Mouse (Mus musculus) neural tube, embryonic 15.5 days (tissue): ENCODE data around the gene Trim17. TPM values are rescaled to one million over a fixed set of nuclear protein-coding genes. Genes with fewer than 3 reads are reported as not detected.

Experiments used
- ATAC-seq: fragments of 200-750 bp; cut with Nextera tagmentation; 2 replicates; pipeline ENCODE4 v1.8.0; 2017; ENCODE audit warnings: mild to moderate bottlenecking, moderate TSS enrichment, moderate library complexity; ENCODE audit not compliant: low FRiP score
- H3K27ac ChIP-seq: fragments of 300-500 bp; sonication (generic); replicated peaks from 2 replicates; pipeline ENCODE4 v1.5.1; 2015; ENCODE audit warnings: mild to moderate bottlenecking, inconsistent platforms
- H3K27me3 ChIP-seq: fragments of 300-500 bp; sonication (generic); replicated peaks from 2 replicates; pipeline ENCODE4 v1.6.1; 2015; ENCODE audit warnings: inconsistent platforms
- H3K36me3 ChIP-seq: fragments of 300-500 bp; sonication (generic); 2 replicates; pipeline ENCODE4 v1.6.1; 2015; ENCODE audit warnings: inconsistent platforms
- H3K4me1 ChIP-seq: fragments of 300-500 bp; sonication (generic); 2 replicates; pipeline ENCODE4 v1.6.1; 2015; ENCODE audit warnings: inconsistent platforms
- H3K4me2 ChIP-seq: fragments of 300-500 bp; sonication (generic); 2 replicates; pipeline ENCODE4 v1.6.1; 2015; ENCODE audit warnings: inconsistent platforms, mild to moderate bottlenecking, moderate library complexity
- H3K4me3 ChIP-seq: fragments of 300-500 bp; sonication (generic); replicated peaks from 2 replicates; pipeline ENCODE4 v1.5.1; 2015; ENCODE audit warnings: mild to moderate bottlenecking, inconsistent platforms
- H3K9ac ChIP-seq: fragments of 300-500 bp; sonication (generic); replicated peaks from 2 replicates; pipeline ENCODE4 v1.6.1; 2015; ENCODE audit warnings: mild to moderate bottlenecking, inconsistent platforms
- H3K9me3 ChIP-seq: fragments of 300-500 bp; sonication (generic); replicated peaks from 2 replicates; pipeline ENCODE4 v1.6.1; 2016; ENCODE audit warnings: inconsistent platforms
- WGBS: fragments of 180-500 bp; shearing (Covaris S2); methylation state at CpG from one replicate; pipeline ENCODE4 v1.1.7; 2015; ENCODE audit warnings: mixed read lengths; 5-methylcytosine and 5-hydroxymethylcytosine counted together
- microRNA-seq: library from miRNA; unstranded; fragments of <30 nt; microRNA quantifications from one replicate; pipeline ENCODE4, GENCODE M21; 2017
- polyA plus RNA-seq: library from polyadenylated mRNA; unstranded; fragments of >200 nt; fragmentation: Nextera tagmentation; extraction: Ambion mirVana; gene quantifications from 2 replicates; pipeline ENCODE4 v1.2.1, GENCODE M21; 2015

Gene Trim17
- polyA plus RNA-seq, 1 experiment from 2014 or later = 1.1 TPM

- no peak overlapping the region for H3K9ac ChIP-seq
- no peak overlapping the region for H3K4me3 ChIP-seq
- no peak for ATAC-seq
- no peaks in the 10 kb centered on the region for H3K36me3 ChIP-seq
- H3K27me3 ChIP-seq = peaks cover 21% of the 10 kb centered on the region
- peaks cover 9% of the 10 kb centered on the region for H3K4me1 ChIP-seq
- no peak overlapping the region for H3K27ac ChIP-seq
- WGBS = 60% methylated on average over 11 of the region's 11 CpGs
- H3K9me3 ChIP-seq = no peaks in the 10 kb centered on the region
- H3K4me2 ChIP-seq = no peak overlapping the region
Measured at GRCm38 (mm10) chr11:58999158-58999557, 44.7 kb downstream of the Trim17 start.

GRCm38 (mm10) chr11:58999830-59000229 is 45.3 kb downstream of the Trim17 start:
- WGBS = 81% methylated on average over 6 of the region's 6 CpGs
- Histone ChIP-seq H3K27ac (no peak overlapping the region), H3K4me2 (no peak overlapping the region), H3K9me3 (no peaks in the 10 kb centered on the region), H3K4me3 (no peak overlapping the region), H3K4me1 (peaks cover 3% of the 10 kb centered on the region; the same call in 1 of the 2 replicates), H3K9ac (no peak overlapping the region), H3K36me3 (no peaks in the 10 kb centered on the region), H3K27me3 (peaks cover 21% of the 10 kb centered on the region)
- ATAC-seq = no peak

- WGBS = 93% methylated on average over 21 of the region's 21 CpGs
- no peak for ATAC-seq
Measured at GRCm38 (mm10) chr11:59000635-59001034, 46.1 kb downstream of the Trim17 start.

GRCm38 (mm10) chr11:59002327-59003079 is 48.0 kb downstream of the Trim17 start:
- Histone ChIP-seq H3K4me1 (no peaks in the 10 kb centered on the region), H3K4me2 (no peak overlapping the region), H3K27me3 (no peaks in the 10 kb centered on the region), H3K36me3 (no peaks in the 10 kb centered on the region), H3K9me3 (no peaks in the 10 kb centered on the region), H3K4me3 (no peak overlapping the region), H3K27ac (no peak overlapping the region), H3K9ac (no peak overlapping the region)
- WGBS = 83% methylated on average over 7 of the region's 7 CpGs
- no peak for ATAC-seq

More at GRCm38 (mm10) chr11:59000635-59001034, 46.1 kb downstream of the Trim17 start:
- Histone ChIP-seq H3K4me3 (no peak overlapping the region), H3K9ac (no peak overlapping the region), H3K4me2 (no peak overlapping the region), H3K4me1 (no peaks in the 10 kb centered on the region), H3K36me3 (no peaks in the 10 kb centered on the region), H3K9me3 (no peaks in the 10 kb centered on the region), H3K27ac (no peak overlapping the region), H3K27me3 (peaks cover 14% of the 10 kb centered on the region; the same call in 1 of the 2 replicates)

- 42% methylated on average over 9 of the region's 9 CpGs for WGBS
- no peak for ATAC-seq
- Histone ChIP-seq H3K4me1 (no peaks in the 10 kb centered on the region), H3K27ac (no peak overlapping the region), H3K36me3 (no peaks in the 10 kb centered on the region), H3K9ac (no peak overlapping the region), H3K9me3 (no peaks in the 10 kb centered on the region), H3K4me3 (no peak overlapping the region), H3K4me2 (no peak overlapping the region), H3K27me3 (no peaks in the 10 kb centered on the region)
Measured at GRCm38 (mm10) chr11:59015052-59015451, 60.6 kb downstream of the Trim17 start.

Small RNA genes within 50 kb of the gene (microRNA-seq; reads per million reads assigned to microRNA genes)
- gene Gm44313 = not detected

Other genes with a start within 250 kb of the Trim17 start
- gene Olfr318, start 230.7 kb upstream of the Trim17 start, polyA plus RNA-seq = not detected in 2 replicates
- 0.17 and 0.26 TPM in 2 replicates for gene Olfr317, start 215.5 kb upstream of the Trim17 start, polyA plus RNA-seq
- not detected in 2 replicates for gene Olfr316, start 202.0 kb upstream of the Trim17 start, polyA plus RNA-seq
- not detected in 2 replicates for gene Olfr315, start 181.5 kb upstream of the Trim17 start, polyA plus RNA-seq
- 0.06 TPM in 1 of 2 replicates, not detected in the other for gene Olfr314, start 171.7 kb upstream of the Trim17 start, polyA plus RNA-seq
- 10.1 and 15.2 TPM in 2 replicates for gene Fam183b, start 152.7 kb upstream of the Trim17 start, polyA plus RNA-seq
- gene Olfr313, start 139.7 kb upstream of the Trim17 start, polyA plus RNA-seq = not detected in 2 replicates
- not detected in 2 replicates for gene Olfr312, start 125.4 kb upstream of the Trim17 start, polyA plus RNA-seq
- gene Olfr311, start 115.4 kb upstream of the Trim17 start, polyA plus RNA-seq = not detected in 2 replicates
- 20.8 and 22.4 TPM in 2 replicates for gene Gm12258, start 107.5 kb upstream of the Trim17 start, polyA plus RNA-seq
- 10.3 and 11.7 TPM in 2 replicates for gene 2810021J22Rik, start 87.5 kb upstream of the Trim17 start, polyA plus RNA-seq
- gene Zfp39, start 50.5 kb upstream of the Trim17 start, polyA plus RNA-seq = 6.6 and 8.1 TPM in 2 replicates
- 0.10 TPM in 1 of 2 replicates, not detected in the other for gene Btnl10, start 36.8 kb upstream of the Trim17 start, polyA plus RNA-seq
- 559 and 636 TPM in 2 replicates for gene Rnf187, start 15.8 kb upstream of the Trim17 start, polyA plus RNA-seq
- 184 and 262 TPM in 2 replicates for gene Hist3h2ba, start 5.8 kb upstream of the Trim17 start, polyA plus RNA-seq
- 66.5 and 86.3 TPM in 2 replicates for gene Hist3h2a, start within 50 bp of the Trim17 start, polyA plus RNA-seq
- gene Trim11, start 23.4 kb downstream of the Trim17 start, polyA plus RNA-seq = 22.2 and 22.5 TPM in 2 replicates
- gene Obscn, start 181.7 kb downstream of the Trim17 start, polyA plus RNA-seq = 0.72 and 0.91 TPM in 2 replicates
- gene Iba57, start 209.1 kb downstream of the Trim17 start, polyA plus RNA-seq = 7.5 and 8.3 TPM in 2 replicates
- 0.29 and 0.42 TPM in 2 replicates for gene Gjc2, start 228.5 kb downstream of the Trim17 start, polyA plus RNA-seq
- 225 and 262 TPM in 2 replicates for gene Guk1, start 237.5 kb downstream of the Trim17 start, polyA plus RNA-seq
- 99.3 and 103 TPM in 2 replicates for gene Mrpl55, start 247.8 kb downstream of the Trim17 start, polyA plus RNA-seq